Mouse (Mus musculus) retina, adult 2 months (tissue): ENCODE measurements around the gene Efcab10.

Experiments
- DNase-seq: peaks from one replicate; pipeline ENCODE4 v3.0.0-alpha.2; 2012; ENCODE audit warnings: low read depth, low spot score

Gene Efcab10

DNA sequence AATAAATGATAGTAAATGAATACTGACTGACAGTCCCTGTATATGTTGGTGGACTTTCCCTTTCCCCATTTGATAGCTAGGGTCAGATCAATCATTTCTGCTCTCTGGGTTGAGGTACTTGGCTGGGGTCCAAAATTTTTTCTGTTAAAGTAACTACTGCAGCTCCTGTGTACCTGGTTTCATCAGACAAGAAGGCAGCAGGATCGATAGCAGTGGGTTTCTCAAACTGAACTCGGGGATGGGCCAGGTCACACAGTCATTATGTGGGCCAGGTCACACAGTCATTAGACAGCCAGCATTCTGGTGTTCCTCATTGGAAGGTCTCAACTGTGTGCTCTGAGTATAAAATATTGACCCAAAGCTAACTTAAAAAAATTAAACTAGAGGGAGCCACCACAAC is 33.1 kb downstream of the Efcab10 start:
- DNase-seq, result no peak

DNA sequence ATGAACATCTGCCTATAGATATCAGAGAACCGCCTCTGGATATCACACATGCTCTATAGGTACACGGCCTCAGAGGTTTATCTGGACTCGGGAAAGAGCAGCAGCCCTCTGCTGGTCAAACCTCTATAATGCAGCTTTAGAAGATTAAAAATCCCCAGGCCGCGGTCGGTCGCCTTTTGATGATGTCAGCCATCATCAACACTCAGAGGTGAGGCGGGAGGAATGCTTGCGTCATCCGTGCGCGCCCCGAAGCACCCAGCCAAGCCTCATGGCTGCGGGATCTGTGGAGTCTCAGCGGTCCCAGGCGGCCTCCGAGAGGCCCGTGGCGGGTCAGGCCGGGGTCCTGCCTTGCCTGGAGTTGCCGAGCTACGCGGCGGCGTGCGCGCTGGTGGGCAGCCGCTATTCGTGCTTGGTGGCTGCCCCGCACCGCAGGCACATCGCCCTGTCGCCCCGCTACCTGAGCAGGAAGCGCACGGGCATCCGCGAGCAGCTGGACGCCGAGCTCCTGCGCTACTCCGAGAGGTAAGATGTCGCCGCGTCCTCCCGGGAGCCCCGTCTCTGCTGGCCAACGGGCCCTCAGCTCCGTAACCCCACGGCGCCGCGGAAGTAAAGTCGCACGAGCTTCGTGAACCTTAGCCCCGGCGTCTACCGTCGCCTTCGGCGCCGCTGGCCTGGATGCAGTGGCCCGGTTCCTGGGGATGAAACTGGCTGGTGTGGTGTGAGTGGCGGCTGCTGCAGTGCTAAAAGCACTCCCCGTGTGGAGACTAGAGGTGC is 34.9 kb downstream of the Efcab10 start, which contains the start of gene Twistnb:
Gene Twistnb (plus strand): TSS at position 249 of the 774 bp plus-strand sequence.
- DNase-seq, result peak; percentile 98

DNA sequence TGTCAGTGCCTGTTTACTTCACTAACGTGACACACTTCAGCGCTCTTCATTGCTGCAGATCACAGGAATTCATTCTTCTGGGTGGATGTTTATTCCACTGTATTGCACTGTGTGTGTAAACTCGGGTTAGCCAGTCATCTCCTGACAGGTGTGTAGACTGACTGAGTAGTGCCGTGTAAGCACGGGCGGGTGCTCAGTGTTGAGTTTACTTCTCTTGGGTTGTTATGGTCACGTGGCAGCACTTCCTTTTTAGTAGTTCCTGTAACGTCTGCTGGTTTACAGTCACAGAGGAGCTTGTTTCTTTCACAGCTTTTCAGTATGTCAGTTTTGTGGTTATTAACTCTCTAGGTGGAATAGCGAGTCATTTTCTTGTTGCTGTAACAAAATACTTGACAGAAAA is 39.2 kb downstream of the Efcab10 start:
- no peak for DNase-seq

DNA sequence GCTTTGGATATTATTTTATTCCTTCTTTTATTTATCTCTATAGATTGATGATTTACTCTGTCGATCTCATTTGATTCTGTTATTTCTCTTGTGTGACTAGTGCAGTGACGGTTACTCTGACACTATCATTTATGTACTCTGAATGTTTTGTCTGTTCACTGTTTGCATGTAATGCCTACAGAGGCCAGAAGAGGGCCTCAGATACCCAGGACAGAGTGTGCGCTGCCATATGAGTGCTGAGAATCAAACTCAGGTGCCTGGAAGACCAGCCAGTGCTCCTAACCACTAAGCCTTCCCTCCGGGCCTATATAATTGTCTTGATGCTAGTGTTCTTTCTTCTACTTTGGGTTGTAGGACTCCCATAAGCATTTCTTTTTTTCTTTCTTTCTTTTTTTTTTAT is 40.1 kb downstream of the Efcab10 start:
- DNase-seq, result no peak
